ENCODE assay signal across 24 mouse cellular contexts in genomic region chr2:91645811-91646210, GRCm38 (mm10). TPM values are rescaled to one million over a fixed set of nuclear protein-coding genes. Genes with fewer than 3 reads are reported as not detected.
DNase-seq lines count a peak whose midpoint lies in the region; ATAC-seq and TF ChIP-seq lines count a peak whose summit lies in the region.
"Had no signal": no experiment of that assay in that cellular context is flagged by ENCODE, and none has a peak within 500 bp of the region (broad histone marks: within the 10 kb centered on the region; RNA-seq: fewer than 3 reads in every experiment).

No protein-coding gene starts in this region.

- H3K9me3 ChIP-seq in heart, embryonic 11.5 days (replicated peaks; ENCODE audit: control insufficient read depth, low read length) = no peaks in the 10 kb centered on the region
- H3K9me3 ChIP-seq: embryonic facial prominence, embryonic 12.5 days; hindbrain, embryonic 10.5 days; limb, embryonic 13.5 days; liver, embryonic 12.5 days; midbrain, embryonic 15.5 days; stomach, embryonic 15.5 days had no signal

- peak overlapping the region; percentile 66 for H3K27ac ChIP-seq in bone marrow, adult 2 months (ENCODE audit: control insufficient read depth, insufficient read depth, low read depth, low read length, poor library complexity)
- H3K27ac ChIP-seq in heart, embryonic 11.5 days (ENCODE audit: low read depth, low read length) = no peak overlapping the region
- H3K27ac ChIP-seq: embryonic facial prominence, embryonic 12.5 days; hindbrain, embryonic 10.5 days; limb, embryonic 13.5 days; midbrain, embryonic 15.5 days; stomach, embryonic 15.5 days had no signal

- H3K27me3 ChIP-seq in heart, embryonic 11.5 days (ENCODE audit: control insufficient read depth, insufficient read depth, low read length) = no peaks in the 10 kb centered on the region
- H3K27me3 ChIP-seq: embryonic facial prominence, embryonic 12.5 days; limb, embryonic 13.5 days; liver, embryonic 12.5 days; midbrain, embryonic 15.5 days; stomach, embryonic 15.5 days had no signal

- no peak overlapping the region for H3K4me3 ChIP-seq in bone marrow, adult 2 months (replicated peaks; ENCODE audit: control insufficient read depth, low read depth, low read length)
- no peak overlapping the region for H3K4me3 ChIP-seq in heart, embryonic 11.5 days (ENCODE audit: low read depth, low read length)
- H3K4me3 ChIP-seq: embryonic facial prominence, embryonic 12.5 days; hindbrain, embryonic 10.5 days; limb, embryonic 13.5 days; liver, embryonic 12.5 days; midbrain, embryonic 15.5 days; stomach, embryonic 15.5 days had no signal

- DNase-seq in CD4-positive helper T cell, adult 2 months (ENCODE audit: low read depth, low spot score) = peak; percentile 52
- peak; percentile 71 to 85 for DNase-seq in thymus, adult 18-20 months
- DNase-seq in thymus, postnatal 36 days = peak; percentile 75 to 85
- DNase-seq in lung, adult 18-20 months = no peak
- no peak for DNase-seq in adrenal gland, adult 8-10 months
- DNase-seq: adrenal gland, postnatal 25 days; B cell, adult 2 months; cerebellum, adult 11 months; cerebellum, postnatal 14 days; gastrocnemius, postnatal 36 days; kidney, adult 9 months; kidney, postnatal 25 days; lung, adult 2 months had no signal

- TF ChIP-seq POLR2A in bone marrow, adult 2 months (IDR thresholded peaks at IDR 0.05; ENCODE audit: borderline replicate concordance, control insufficient read depth, low read depth, low read length) = no peak

- H3K4me1 ChIP-seq in bone marrow, adult 2 months (ENCODE audit: control insufficient read depth, insufficient read depth, low read length) = peaks cover 4% of the 10 kb centered on the region; the same call in 1 of the 2 replicates
- H3K4me1 ChIP-seq in heart, embryonic 11.5 days (ENCODE audit: control insufficient read depth, insufficient read depth, low read length) = peaks cover 9% of the 10 kb centered on the region

- H3K36me3 ChIP-seq in heart, embryonic 11.5 days (ENCODE audit: control insufficient read depth, insufficient read depth, low read length) = peaks cover 39% of the 10 kb centered on the region

- WGBS in bone marrow, adult 2 months = 45% methylated on average over 11 of the region's 11 CpGs
- WGBS in heart, embryonic 11.5 days (ENCODE audit: insufficient replicate concordance) = 94% methylated on average over 11 of the region's 11 CpGs

- no peak for TF ChIP-seq CTCF in bone marrow, adult 2 months (IDR thresholded peaks at IDR 0.05; ENCODE audit: control insufficient read depth, insufficient read depth, low read length)

- H3K9ac ChIP-seq in heart, embryonic 11.5 days (ENCODE audit: low read depth, low read length) = no peak overlapping the region
- H3K9ac ChIP-seq: embryonic facial prominence, embryonic 12.5 days; limb, embryonic 13.5 days; liver, embryonic 12.5 days; midbrain, embryonic 15.5 days; stomach, embryonic 15.5 days had no signal

- no peak for ATAC-seq in heart, embryonic 11.5 days (replicated peaks; ENCODE audit: insufficient number of reproducible peaks, low FRiP score, low TSS enrichment)
- ATAC-seq: hindbrain, embryonic 16.5 days; intestine, embryonic 16.5 days; liver, embryonic 12.5 days; midbrain, embryonic 15.5 days had no signal

- no peak overlapping the region for H3K4me2 ChIP-seq in heart, embryonic 11.5 days
- H3K4me2 ChIP-seq: embryonic facial prominence, embryonic 12.5 days; limb, embryonic 13.5 days; liver, embryonic 12.5 days; midbrain, embryonic 15.5 days; stomach, embryonic 15.5 days had no signal

RNA-seq across cellular contexts. Expression of gene Zfp408, which starts 3.8 kb away (rescaled TPM):
- 6.8 and 6.9 TPM in 2 replicates for polyA plus RNA-seq in bone marrow, adult 2 months (2011; ENCODE audit: insufficient read depth, insufficient read length, low replicate concordance, missing spikeins)
- polyA plus RNA-seq in heart, embryonic 11.5 days (2014; fragmentation: Nextera tagmentation; extraction: Ambion mirVana) = 5.8 and 6.2 TPM in 2 replicates
- 10 to 100 TPM; 10.2 to 22.4 (median 15.1) TPM for total RNA-seq in adrenal gland, adult 8-10 months (2022)

RNA-seq across cellular contexts. Expression of gene Arhgap1, which starts 3.8 kb away (rescaled TPM):
- polyA plus RNA-seq in bone marrow, adult 2 months (2011; ENCODE audit: insufficient read depth, insufficient read length, low replicate concordance, missing spikeins) = 15.4 and 35.2 TPM in 2 replicates
- 186 and 191 TPM in 2 replicates for polyA plus RNA-seq in heart, embryonic 11.5 days (2014; fragmentation: Nextera tagmentation; extraction: Ambion mirVana)
- 10 to 100 TPM; 64.3 to 82.4 (median 73.8) TPM for total RNA-seq in adrenal gland, adult 8-10 months (2022)

RNA-seq across cellular contexts. Expression of gene F2, which starts 9.6 kb away (rescaled TPM):
- polyA plus RNA-seq in bone marrow, adult 2 months (2011; ENCODE audit: insufficient read depth, insufficient read length, low replicate concordance, missing spikeins) = 0.49 and 2.7 TPM in 2 replicates
- 0.34 and 3.0 TPM in 2 replicates for polyA plus RNA-seq in heart, embryonic 11.5 days (2014; fragmentation: Nextera tagmentation; extraction: Ambion mirVana)
- total RNA-seq in adrenal gland, adult 8-10 months (2022) = under 1 TPM in 3 of 4 experiments, not detected in 1; 0.18 to 0.51 (median 0.46) TPM
- polyA plus RNA-seq: forebrain, embryonic 11.5 days had no signal

Comparison
In these comparisons a context has a peak if more than half of its experiments do, and no peak if none do; other contexts are left out.
1. DNase-seq: peak in CD4-positive helper T cell, adult 2 months (single experiment), thymus, adult 18-20 months (2 of 2) and thymus, postnatal 36 days (2 of 2); none in lung, adult 18-20 months (0 of 2) and adrenal gland, adult 8-10 months (single experiment).